Mouse (Mus musculus) ES-E14 (cell line): ENCODE data around the gene Nmnat2.

Experiments used
- CHD2 ChIP-seq: IDR thresholded peaks from 2 replicates; pipeline ENCODE4 v1.6.1; 2014; ENCODE audit warnings: mild to moderate bottlenecking, low read depth, low read length, inconsistent platforms
- ZC3H11A ChIP-seq: IDR thresholded peaks from 2 replicates; pipeline ENCODE4 v1.6.1; 2012; ENCODE audit warnings: low read depth, mild to moderate bottlenecking, inconsistent platforms, low read length, borderline replicate concordance

- TF ChIP-seq CHD2: no peak
- no peak for TF ChIP-seq ZC3H11A
These were observed 104.8 kb downstream of the Nmnat2 start for GRCm38 (mm10) chr1:153059626-153060025.
